Mouse (Mus musculus): ENCODE data around the gene Ppp3ca. TPM values are rescaled to one million over a fixed set of nuclear protein-coding genes. Genes with fewer than 3 reads are reported as not detected.

The Ppp3ca gene
- polyA plus RNA-seq, 1 experiment, result 23.0 TPM

DNA sequence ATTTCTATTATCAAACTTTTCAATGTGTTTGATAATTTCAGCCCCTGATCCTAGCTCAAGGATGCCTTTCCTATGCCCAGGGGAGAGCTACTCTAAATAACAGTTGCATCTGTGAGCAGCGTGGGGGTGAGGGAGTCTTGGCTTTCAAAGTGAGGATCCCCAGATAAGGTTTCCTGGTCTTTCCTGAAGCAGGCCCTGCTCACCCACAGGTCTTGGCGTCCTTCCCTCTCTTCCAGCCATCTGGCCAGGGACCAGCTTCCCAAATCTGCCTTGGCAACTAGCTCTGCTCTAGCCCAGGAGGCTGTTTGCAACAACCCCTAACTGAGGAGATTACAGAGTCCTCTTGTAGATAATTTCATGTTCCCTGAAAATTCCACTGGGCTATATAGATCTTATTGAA, 1.9 kb upstream of the Ppp3ca start:
- 91% methylated on average over 2 of the region's 2 CpGs for WGBS
- no peaks in the 10 kb centered on the region for H3K27me3 ChIP-seq (ENCODE audit: control insufficient read depth, insufficient read depth, low read length)

DNA sequence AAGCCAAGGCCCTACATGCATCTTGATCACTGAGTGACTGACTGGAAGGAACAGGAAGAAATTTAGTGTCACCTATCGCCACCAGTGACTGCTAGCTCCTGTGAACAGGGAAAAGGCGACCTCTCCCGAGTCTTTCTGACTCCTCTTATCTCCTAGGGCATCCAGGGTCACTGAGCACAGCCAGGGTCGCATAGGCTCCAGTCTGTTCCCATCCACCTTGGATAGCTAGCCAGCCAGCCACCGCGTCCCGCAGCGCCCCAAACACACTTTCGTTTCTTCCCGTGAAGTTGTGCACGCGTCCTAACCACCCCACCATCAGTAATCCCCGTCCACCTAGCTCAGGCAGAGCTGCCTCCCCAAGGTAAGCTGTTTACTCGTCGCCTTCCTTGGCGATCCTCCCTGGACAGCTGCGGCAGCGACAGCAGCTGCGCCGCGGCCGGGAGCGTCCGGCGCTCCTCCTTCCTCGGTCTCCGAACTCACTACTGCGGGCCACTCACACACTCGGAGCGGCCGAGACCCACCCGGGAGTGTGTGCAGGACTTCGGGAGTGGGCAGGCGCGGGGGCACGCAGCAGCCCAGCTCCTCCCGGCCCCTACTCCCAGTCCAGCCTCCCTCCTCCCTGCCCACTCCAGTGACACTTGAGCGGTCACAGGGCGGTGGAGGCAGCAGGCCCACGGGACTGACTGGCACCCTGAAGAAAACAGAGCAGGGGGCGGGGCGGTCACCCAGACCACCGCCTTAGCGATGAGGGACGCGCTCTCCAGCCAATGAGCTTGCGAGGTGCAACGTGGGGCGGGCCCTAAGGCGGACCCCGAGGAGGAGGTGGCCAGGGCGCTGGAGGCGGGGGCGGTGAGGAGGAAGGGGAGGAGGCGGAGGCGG, 454 bp upstream of the Ppp3ca start:
- H3K27ac ChIP-seq (ENCODE audit: insufficient read depth, low read length), result peak overlapping the region; percentile 92
- no peaks in the 10 kb centered on the region for H3K27me3 ChIP-seq (ENCODE audit: control insufficient read depth, insufficient read depth, low read length)
- WGBS, result under 1% methylated on average over 53 of the region's 56 CpGs
- no peaks in the 10 kb centered on the region for H3K36me3 ChIP-seq (ENCODE audit: control insufficient read depth, insufficient read depth, low read length)
- H3K4me3 ChIP-seq (ENCODE audit: extremely low read depth, insufficient read depth, insufficient read length), result peak overlapping the region; percentile 96
- peak; percentile 46 for TF ChIP-seq POLR2A (IDR thresholded peaks at IDR 0.05; ENCODE audit: low read depth, low read length)
- TF ChIP-seq CTCF (IDR thresholded peaks at IDR 0.05; ENCODE audit: extremely low read depth, insufficient read depth, insufficient read length, insufficient replicate concordance), result no peak
- DNase-seq (ENCODE audit: low read depth in 1 of 2, low spot score in 2 of 2), result peak; percentile 92 to 100
- no peaks in the 10 kb centered on the region; the same call in 1 of the 2 replicates for H3K4me1 ChIP-seq (ENCODE audit: control insufficient read depth, insufficient read depth, insufficient read length)

More for the DNA sequence above, 1.9 kb upstream of the Ppp3ca start:
- Histone ChIP-seq H3K4me3 (ENCODE audit: extremely low read depth, insufficient read depth, insufficient read length) (no peak overlapping the region), H3K36me3 (ENCODE audit: control insufficient read depth, insufficient read depth, low read length) (no peaks in the 10 kb centered on the region), H3K27ac (ENCODE audit: insufficient read depth, low read length) (no peak overlapping the region), H3K4me1 (ENCODE audit: control insufficient read depth, insufficient read depth, insufficient read length) (no peaks in the 10 kb centered on the region; the same call in 1 of the 2 replicates)
- TF ChIP-seq POLR2A (IDR thresholded peaks at IDR 0.05; ENCODE audit: low read depth, low read length), result no peak
- TF ChIP-seq CTCF (IDR thresholded peaks at IDR 0.05; ENCODE audit: extremely low read depth, insufficient read depth, insufficient read length, insufficient replicate concordance), result no peak
- DNase-seq (ENCODE audit: low read depth in 1 of 2, low spot score in 2 of 2), result no peak

DNA sequence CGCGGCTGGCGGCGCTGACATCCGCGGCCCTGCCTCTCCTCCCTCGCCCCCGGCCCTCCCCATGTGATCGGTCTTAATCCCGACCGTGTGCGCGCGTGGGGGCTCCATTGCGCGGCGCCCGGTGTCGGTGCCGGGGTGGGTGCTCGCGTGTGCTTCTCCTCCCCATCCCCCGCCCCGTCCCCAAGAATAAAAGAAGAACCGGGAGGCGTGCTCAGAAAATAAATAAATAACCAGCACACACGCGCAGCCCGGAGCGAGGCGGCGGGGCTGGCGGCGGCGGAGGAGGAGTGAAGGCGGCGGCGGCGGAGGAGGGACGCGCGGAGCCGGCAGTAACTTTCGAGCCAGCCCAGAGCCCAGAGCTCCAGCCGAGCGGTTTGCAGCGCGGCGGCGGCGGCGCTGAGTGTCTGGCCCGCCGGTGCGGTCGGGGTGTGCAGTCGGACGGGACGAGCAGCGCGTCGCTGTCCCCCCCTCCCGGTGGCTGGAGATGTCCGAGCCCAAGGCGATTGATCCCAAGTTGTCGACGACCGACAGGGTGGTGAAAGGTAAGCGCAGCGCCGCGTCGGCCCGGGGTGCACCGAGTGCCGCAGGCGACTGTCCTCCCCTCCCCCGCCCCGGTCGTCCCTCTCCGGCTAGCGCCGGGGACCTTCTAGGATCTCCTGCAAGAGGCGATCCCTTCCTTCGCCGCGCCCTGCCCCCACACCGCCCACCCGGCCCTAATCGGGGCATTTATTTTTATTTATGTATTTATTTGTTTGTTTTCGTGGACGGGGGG, 622 bp downstream of the Ppp3ca start:
- H3K4me3 ChIP-seq (ENCODE audit: extremely low read depth, insufficient read depth, insufficient read length), result peak overlapping the region; percentile 96
- peak; percentile 28 to 60 for DNase-seq (ENCODE audit: low read depth in 1 of 2, low spot score in 2 of 2)
- no peaks in the 10 kb centered on the region for H3K27me3 ChIP-seq (ENCODE audit: control insufficient read depth, insufficient read depth, low read length)
- no peaks in the 10 kb centered on the region for H3K36me3 ChIP-seq (ENCODE audit: control insufficient read depth, insufficient read depth, low read length)
- no peak for TF ChIP-seq CTCF (IDR thresholded peaks at IDR 0.05; ENCODE audit: extremely low read depth, insufficient read depth, insufficient read length, insufficient replicate concordance)
- no peak for TF ChIP-seq POLR2A (IDR thresholded peaks at IDR 0.05; ENCODE audit: low read depth, low read length)
- under 1% methylated on average over 86 of the region's 92 CpGs for WGBS
- no peaks in the 10 kb centered on the region; the same call in 1 of the 2 replicates for H3K4me1 ChIP-seq (ENCODE audit: control insufficient read depth, insufficient read depth, insufficient read length)
- H3K27ac ChIP-seq (ENCODE audit: insufficient read depth, low read length), result peak overlapping the region; percentile 82

DNA sequence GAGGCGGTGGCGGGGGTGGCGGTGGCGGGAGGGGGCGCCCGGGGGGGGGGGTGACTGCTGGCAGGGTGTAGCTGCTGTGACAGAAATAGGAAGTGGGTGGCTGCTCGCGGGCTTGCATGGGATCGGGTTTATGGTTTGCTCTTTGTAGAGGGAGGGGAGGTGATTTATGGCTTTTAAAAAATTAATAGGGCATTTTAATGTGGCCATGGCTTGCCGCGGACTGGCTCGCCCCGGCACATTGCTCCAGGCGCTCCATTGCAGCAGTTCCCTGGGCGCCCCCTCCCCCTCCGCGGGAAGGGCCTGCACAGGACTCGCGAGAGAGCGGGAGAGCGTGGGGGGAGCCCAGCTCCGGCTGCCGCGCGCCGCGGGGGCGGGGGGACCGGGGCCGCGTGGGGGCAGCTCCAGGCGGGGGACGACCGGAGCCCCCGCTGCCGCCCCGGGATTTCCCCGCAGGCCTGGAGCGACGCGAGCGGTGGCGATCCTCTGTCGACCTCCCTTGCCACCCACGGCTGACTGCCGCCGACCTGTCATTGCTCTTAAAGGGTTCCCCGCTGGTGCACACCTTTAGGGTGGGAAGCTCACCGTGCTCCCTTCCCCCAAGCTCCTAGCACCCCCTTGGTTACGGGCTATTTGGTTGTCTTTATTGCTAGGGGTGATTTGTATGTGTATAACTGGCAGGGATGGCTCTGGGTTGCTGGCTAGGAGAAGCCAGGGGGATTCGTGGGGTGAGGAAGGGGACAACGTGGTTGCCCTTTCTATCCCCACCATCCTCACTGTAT, 1.4 kb downstream of the Ppp3ca start:
- Histone ChIP-seq H3K4me3 (ENCODE audit: extremely low read depth, insufficient read depth, insufficient read length) (peak overlapping the region; percentile 96), H3K27ac (ENCODE audit: insufficient read depth, low read length) (peak overlapping the region; percentile 83), H3K4me1 (ENCODE audit: control insufficient read depth, insufficient read depth, insufficient read length) (peaks cover 2% of the 10 kb centered on the region; the same call in 1 of the 2 replicates), H3K27me3 (ENCODE audit: control insufficient read depth, insufficient read depth, low read length) (no peaks in the 10 kb centered on the region), H3K36me3 (ENCODE audit: control insufficient read depth, insufficient read depth, low read length) (no peaks in the 10 kb centered on the region)
- peak; percentile 44 to 63 for DNase-seq (ENCODE audit: low read depth in 1 of 2, low spot score in 2 of 2)
- 1% methylated on average over 45 of the region's 52 CpGs for WGBS
- no peak for TF ChIP-seq CTCF (IDR thresholded peaks at IDR 0.05; ENCODE audit: extremely low read depth, insufficient read depth, insufficient read length, insufficient replicate concordance)
- TF ChIP-seq POLR2A (IDR thresholded peaks at IDR 0.05; ENCODE audit: low read depth, low read length), result no peak

DNA sequence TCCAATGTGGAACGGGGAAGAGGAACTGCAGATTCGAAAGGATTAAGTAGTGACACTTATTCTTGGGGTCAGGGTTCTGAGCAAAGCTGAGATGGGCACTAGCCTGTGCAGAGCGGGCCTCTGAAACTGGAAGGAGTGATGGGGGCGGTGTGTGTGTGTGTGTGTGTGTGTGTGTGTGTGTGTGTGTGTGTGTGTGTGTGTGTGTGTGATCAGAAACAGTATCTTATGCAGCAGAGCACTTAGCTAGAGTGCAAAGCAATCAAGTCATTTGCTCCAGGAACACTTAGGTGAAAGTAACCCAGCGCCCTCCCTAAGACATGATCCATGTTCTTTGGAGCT, 2.0 kb downstream of the Ppp3ca start:
- Histone ChIP-seq H3K27ac (ENCODE audit: insufficient read depth, low read length) (peak overlapping the region; percentile 60), H3K4me1 (ENCODE audit: control insufficient read depth, insufficient read depth, insufficient read length) (peaks cover 2% of the 10 kb centered on the region; the same call in 1 of the 2 replicates)

DNA sequence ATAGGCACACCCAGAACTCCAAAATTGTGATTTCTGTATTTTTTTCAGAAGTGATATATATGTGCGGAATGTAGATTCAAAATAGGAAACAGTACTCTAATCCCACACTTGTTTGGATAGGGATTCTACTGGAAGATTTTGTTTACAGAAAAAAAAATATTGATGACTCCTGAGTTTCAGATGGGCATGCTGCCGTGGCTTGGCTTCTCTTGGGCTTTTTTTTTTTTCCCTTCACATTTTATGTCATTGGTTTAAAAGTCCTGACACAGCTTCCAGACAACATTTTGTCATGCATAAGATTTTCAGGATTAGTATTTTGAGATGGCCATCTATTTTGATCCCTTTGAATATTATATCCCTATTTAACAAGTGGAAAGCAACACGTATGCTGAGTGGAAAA, 2.9 kb downstream of the Ppp3ca start:
- Histone ChIP-seq H3K4me1 (ENCODE audit: control insufficient read depth, insufficient read depth, insufficient read length) (peaks cover 2% of the 10 kb centered on the region; the same call in 1 of the 2 replicates), H3K4me3 (ENCODE audit: extremely low read depth, insufficient read depth, insufficient read length) (no peak overlapping the region), H3K36me3 (ENCODE audit: control insufficient read depth, insufficient read depth, low read length) (no peaks in the 10 kb centered on the region), H3K27me3 (ENCODE audit: control insufficient read depth, insufficient read depth, low read length) (no peaks in the 10 kb centered on the region), H3K27ac (ENCODE audit: insufficient read depth, low read length) (no peak overlapping the region)
- TF ChIP-seq POLR2A (IDR thresholded peaks at IDR 0.05; ENCODE audit: low read depth, low read length), result no peak
- no peak for TF ChIP-seq CTCF (IDR thresholded peaks at IDR 0.05; ENCODE audit: extremely low read depth, insufficient read depth, insufficient read length, insufficient replicate concordance)
- WGBS, result 83% methylated on average over 3 of the region's 3 CpGs
- DNase-seq (ENCODE audit: low read depth in 1 of 2, low spot score in 2 of 2), result no peak

More for the DNA sequence above, 2.0 kb downstream of the Ppp3ca start:
- DNase-seq (ENCODE audit: low read depth in 1 of 2, low spot score in 2 of 2), result peak; percentile 12 to 20
- Histone ChIP-seq H3K27me3 (ENCODE audit: control insufficient read depth, insufficient read depth, low read length) (no peaks in the 10 kb centered on the region), H3K4me3 (ENCODE audit: extremely low read depth, insufficient read depth, insufficient read length) (peak overlapping the region; percentile 96), H3K36me3 (ENCODE audit: control insufficient read depth, insufficient read depth, low read length) (no peaks in the 10 kb centered on the region)
- TF ChIP-seq CTCF (IDR thresholded peaks at IDR 0.05; ENCODE audit: extremely low read depth, insufficient read depth, insufficient read length, insufficient replicate concordance) (no peak), POLR2A (IDR thresholded peaks at IDR 0.05; ENCODE audit: low read depth, low read length) (no peak)
- 16% methylated on average over 5 of the region's 5 CpGs for WGBS
